In genomic region chr9:119895040-119895721, GRCm38 (mm10) we compare ENCODE assay signal across 8 mouse cellular contexts. TPM values are rescaled to one million over a fixed set of nuclear protein-coding genes. Genes with fewer than 3 reads are reported as not detected.
A peak's percentile ranks its signal among the peaks of the same experiment; 100 is the strongest.
DNase-seq lines count a peak whose midpoint lies in the region; ATAC-seq and TF ChIP-seq lines count a peak whose summit lies in the region.

No protein-coding gene starts in this region.

- H3K4me3 ChIP-seq in kidney, adult 2 months (ENCODE audit: insufficient read depth, low read depth, low read length): peak overlapping the region; percentile 61
- peak overlapping the region; percentile 98 for H3K4me3 ChIP-seq in intestine, postnatal 0 days (ENCODE audit: low read depth, low read length)
- H3K4me3 ChIP-seq in neural tube, embryonic 13.5 days: peak overlapping the region; percentile 94

- under 1% methylated on average over 68 of the region's 71 CpGs for WGBS in kidney, adult 2 months
- under 1% methylated on average over 55 of the region's 71 CpGs for WGBS in intestine, postnatal 0 days
- 2% methylated on average over 65 of the region's 71 CpGs for WGBS in neural tube, embryonic 13.5 days

- no peak for TF ChIP-seq CTCF in kidney, adult 2 months (conservative IDR thresholded peaks at IDR 0.05; ENCODE audit: insufficient read depth, insufficient read length, low read depth, low read length)
- TF ChIP-seq CTCF in intestine, postnatal 0 days (IDR thresholded peaks at IDR 0.05; ENCODE audit: low read depth): no peak

- DNase-seq in kidney, adult 2 months: peak; percentile 45
- no peak for DNase-seq in kidney, adult 9 months
- DNase-seq in brain, adult 2 months (ENCODE audit: low read depth, low spot score): peak; percentile 16
- DNase-seq in gastrocnemius, postnatal 14 days: peak; percentile 21
- DNase-seq in lung, adult 18-20 months: peak; percentile 37 to 44
- DNase-seq in thymus, postnatal 36 days: peak; percentile 57 to 74

- H3K4me1 ChIP-seq in kidney, adult 2 months (ENCODE audit: control insufficient read depth, insufficient read depth, low read length): peaks cover 4% of the 10 kb centered on the region
- peaks cover 8% of the 10 kb centered on the region for H3K4me1 ChIP-seq in intestine, postnatal 0 days (replicated peaks; ENCODE audit: control insufficient read depth, insufficient read depth, low read length)
- peaks cover 20% of the 10 kb centered on the region for H3K4me1 ChIP-seq in neural tube, embryonic 13.5 days (replicated peaks)

- peak overlapping the region; percentile 78 for H3K9ac ChIP-seq in intestine, postnatal 0 days (ENCODE audit: low read depth, low read length)
- peak overlapping the region; percentile 92 for H3K9ac ChIP-seq in neural tube, embryonic 13.5 days

- H3K4me2 ChIP-seq in intestine, postnatal 0 days (replicated peaks; ENCODE audit: low read depth): peak overlapping the region; percentile 79
- peak overlapping the region; percentile 92 for H3K4me2 ChIP-seq in neural tube, embryonic 13.5 days

- ATAC-seq in intestine, postnatal 0 days: peak; percentile 77
- ATAC-seq in neural tube, embryonic 13.5 days (ENCODE audit: low read depth): peak; percentile 76

- no peak for TF ChIP-seq POLR2A in kidney, adult 2 months (IDR thresholded peaks at IDR 0.05; ENCODE audit: low read depth, low read length)

- H3K27me3 ChIP-seq in kidney, adult 2 months (replicated peaks; ENCODE audit: control insufficient read depth, insufficient read depth, low read length): no peaks in the 10 kb centered on the region
- no peaks in the 10 kb centered on the region for H3K27me3 ChIP-seq in intestine, postnatal 0 days (replicated peaks; ENCODE audit: control insufficient read depth, insufficient read depth, low read length)
- H3K27me3 ChIP-seq in neural tube, embryonic 13.5 days: peaks cover 17% of the 10 kb centered on the region

- no peaks in the 10 kb centered on the region; the same call in 1 of the 2 replicates for H3K36me3 ChIP-seq in kidney, adult 2 months (ENCODE audit: control insufficient read depth, insufficient read depth, low read length)
- no peaks in the 10 kb centered on the region for H3K36me3 ChIP-seq in intestine, postnatal 0 days (ENCODE audit: control insufficient read depth, insufficient read depth)
- no peaks in the 10 kb centered on the region for H3K36me3 ChIP-seq in neural tube, embryonic 13.5 days

- H3K27ac ChIP-seq in kidney, adult 2 months (ENCODE audit: insufficient read depth, low read depth, low read length): no peak overlapping the region
- H3K27ac ChIP-seq in intestine, postnatal 0 days (ENCODE audit: low read depth, low read length): peak overlapping the region; percentile 76
- peak overlapping the region; percentile 89 for H3K27ac ChIP-seq in neural tube, embryonic 13.5 days (replicated peaks)

- intact Hi-C loops in gastrocnemius, postnatal 14 days (cut with DNase I; ENCODE audit: low total_unique reads): no loop called here

- H3K9me3 ChIP-seq in intestine, postnatal 0 days (ENCODE audit: control insufficient read depth): no peaks in the 10 kb centered on the region
- H3K9me3 ChIP-seq in neural tube, embryonic 13.5 days: no peaks in the 10 kb centered on the region

RNA-seq across cellular contexts. Expression of gene Wdr48, which starts 0.5 kb away (rescaled TPM):
- polyA plus RNA-seq in kidney, adult 2 months (2012; rRNA removed): 27.3 and 32.2 TPM in 2 replicates
- 10 to 100 TPM; 11.2 to 11.4 TPM for total RNA-seq in gastrocnemius, postnatal 14 days (2021)
- polyA plus RNA-seq in intestine, postnatal 0 days (2015; fragmentation: Nextera tagmentation; extraction: Ambion mirVana): 14.3 and 16.5 TPM in 2 replicates
- 56.6 and 63.6 TPM in 2 replicates for polyA plus RNA-seq in neural tube, embryonic 13.5 days (2015; fragmentation: Nextera tagmentation; extraction: Ambion mirVana)

RNA-seq across cellular contexts. Expression of gene Gorasp1, which starts 42.2 kb away (rescaled TPM):
- 17.8 and 20.7 TPM in 2 replicates for polyA plus RNA-seq in kidney, adult 2 months (2012; rRNA removed)
- 10 to 100 TPM; 16.9 to 17.7 TPM for total RNA-seq in gastrocnemius, postnatal 14 days (2021)
- 14.4 and 16.4 TPM in 2 replicates for polyA plus RNA-seq in intestine, postnatal 0 days (2015; fragmentation: Nextera tagmentation; extraction: Ambion mirVana)
- 20.9 and 22.9 TPM in 2 replicates for polyA plus RNA-seq in neural tube, embryonic 13.5 days (2015; fragmentation: Nextera tagmentation; extraction: Ambion mirVana)

RNA-seq across cellular contexts. Expression of gene Ttc21a, which starts 42.2 kb away (rescaled TPM):
- polyA plus RNA-seq in kidney, adult 2 months (2012; rRNA removed): 0.06 and 0.07 TPM in 2 replicates
- not detected for total RNA-seq in gastrocnemius, postnatal 14 days (2021)
- not detected in 2 replicates for polyA plus RNA-seq in intestine, postnatal 0 days (2015; fragmentation: Nextera tagmentation; extraction: Ambion mirVana)
- polyA plus RNA-seq in neural tube, embryonic 13.5 days (2015; fragmentation: Nextera tagmentation; extraction: Ambion mirVana): 0.36 and 0.39 TPM in 2 replicates
